In genomic region chr9:65432236-65432635, GRCm38 (mm10) we compare ENCODE assay signal across 9 mouse cellular contexts. TPM values are rescaled to one million over a fixed set of nuclear protein-coding genes. Genes with fewer than 3 reads are reported as not detected.
A peak's percentile ranks its signal among the peaks of the same experiment; 100 is the strongest.
DNase-seq lines count a peak whose midpoint lies in the region; ATAC-seq and TF ChIP-seq lines count a peak whose summit lies in the region.
"Had no signal": no experiment of that assay in that cellular context is flagged by ENCODE, and none has a peak within 500 bp of the region (broad histone marks: within the 10 kb centered on the region; RNA-seq: fewer than 3 reads in every experiment).

No protein-coding gene starts in this region.

- WGBS in midbrain, embryonic 11.5 days = 3% methylated on average over 3 of the region's 3 CpGs
- WGBS in midbrain, embryonic 15.5 days = 2% methylated on average over 3 of the region's 3 CpGs
- 2% methylated on average over 3 of the region's 3 CpGs for WGBS in kidney, adult 2 months
- under 1% methylated on average over 3 of the region's 3 CpGs for WGBS in limb, embryonic 11.5 days

- ATAC-seq in midbrain, embryonic 11.5 days (ENCODE audit: low FRiP score) = no peak
- ATAC-seq in midbrain, embryonic 15.5 days (replicated peaks) = no peak
- ATAC-seq in limb, embryonic 11.5 days (ENCODE audit: insufficient number of reproducible peaks, low FRiP score, low TSS enrichment, low read depth) = no peak

- no peaks in the 10 kb centered on the region for H3K27me3 ChIP-seq in midbrain, embryonic 11.5 days (ENCODE audit: control insufficient read depth, insufficient read depth, low read length)
- no peaks in the 10 kb centered on the region for H3K27me3 ChIP-seq in midbrain, embryonic 15.5 days (replicated peaks)
- H3K27me3 ChIP-seq in kidney, adult 2 months (replicated peaks; ENCODE audit: control insufficient read depth, insufficient read depth, low read length) = no peaks in the 10 kb centered on the region
- no peaks in the 10 kb centered on the region for H3K27me3 ChIP-seq in limb, embryonic 11.5 days (ENCODE audit: control insufficient read depth, insufficient read depth, low read length)
- H3K27me3 ChIP-seq: heart, embryonic 13.5 days had no signal

- H3K36me3 ChIP-seq in midbrain, embryonic 11.5 days (ENCODE audit: control insufficient read depth, insufficient read depth, low read length) = no peaks in the 10 kb centered on the region
- H3K36me3 ChIP-seq in midbrain, embryonic 15.5 days (replicated peaks) = no peaks in the 10 kb centered on the region
- no peaks in the 10 kb centered on the region for H3K36me3 ChIP-seq in kidney, adult 2 months (ENCODE audit: control insufficient read depth, insufficient read depth, low read length)
- H3K36me3 ChIP-seq in limb, embryonic 11.5 days (ENCODE audit: control insufficient read depth, insufficient read depth, low read length) = no peaks in the 10 kb centered on the region
- H3K36me3 ChIP-seq: heart, embryonic 13.5 days had no signal

- peak; percentile 98 for DNase-seq in midbrain, embryonic 11.5 days (ENCODE audit: low spot score, missing footprints)
- DNase-seq in cerebellum, adult 18-20 months = peak; percentile 79 to 80
- DNase-seq in frontal cortex, adult 2 months (ENCODE audit: extremely low spot score in 1 of 2, low spot score in 1 of 2) = peak; percentile 72 to 97
- peak; percentile 92 for DNase-seq in kidney, adult 2 months
- peak; percentile 88 for DNase-seq in limb, embryonic 11.5 days (ENCODE audit: low spot score)
- peak; percentile 75 for DNase-seq in ovary, postnatal 10 days (ENCODE audit: low spot score)
- DNase-seq in thymus, postnatal 0 days (ENCODE audit: low spot score) = peak; percentile 83

- no peaks in the 10 kb centered on the region for H3K9me3 ChIP-seq in midbrain, embryonic 11.5 days (ENCODE audit: control insufficient read depth, low read length)
- no peaks in the 10 kb centered on the region for H3K9me3 ChIP-seq in midbrain, embryonic 15.5 days
- H3K9me3 ChIP-seq in limb, embryonic 11.5 days (ENCODE audit: control insufficient read depth, low read length) = no peaks in the 10 kb centered on the region
- H3K9me3 ChIP-seq: heart, embryonic 13.5 days had no signal

- peak; percentile 92 for TF ChIP-seq CTCF in kidney, adult 2 months (conservative IDR thresholded peaks at IDR 0.05; ENCODE audit: insufficient read depth, insufficient read length, low read depth, low read length)

- no peak for TF ChIP-seq POLR2A in kidney, adult 2 months (IDR thresholded peaks at IDR 0.05; ENCODE audit: low read depth, low read length)

- peaks cover 7% of the 10 kb centered on the region for H3K4me1 ChIP-seq in midbrain, embryonic 11.5 days (ENCODE audit: control insufficient read depth, insufficient read depth, low read length)
- peaks cover 11% of the 10 kb centered on the region for H3K4me1 ChIP-seq in midbrain, embryonic 15.5 days
- peaks cover 7% of the 10 kb centered on the region; the same call in 1 of the 2 replicates for H3K4me1 ChIP-seq in kidney, adult 2 months (ENCODE audit: control insufficient read depth, insufficient read depth, low read length)
- H3K4me1 ChIP-seq in limb, embryonic 11.5 days (ENCODE audit: control insufficient read depth, insufficient read depth, low read length) = 0 out of 2 replicates have a peak, but pooled peaks cover 2% of the 10 kb centered on the region

- no peak overlapping the region for H3K4me2 ChIP-seq in midbrain, embryonic 11.5 days
- no peak overlapping the region for H3K4me2 ChIP-seq in midbrain, embryonic 15.5 days
- no peak overlapping the region for H3K4me2 ChIP-seq in limb, embryonic 11.5 days (ENCODE audit: low read depth, severe bottlenecking)
- H3K4me2 ChIP-seq: heart, embryonic 13.5 days had no signal

- H3K27ac ChIP-seq in midbrain, embryonic 11.5 days (ENCODE audit: low read depth, low read length) = no peak overlapping the region
- H3K27ac ChIP-seq in midbrain, embryonic 15.5 days = no peak overlapping the region
- no peak overlapping the region for H3K27ac ChIP-seq in kidney, adult 2 months (ENCODE audit: insufficient read depth, low read depth, low read length)
- H3K27ac ChIP-seq in limb, embryonic 11.5 days (replicated peaks; ENCODE audit: low read depth, low read length) = no peak overlapping the region
- H3K27ac ChIP-seq: heart, embryonic 13.5 days had no signal

- H3K4me3 ChIP-seq in midbrain, embryonic 11.5 days (ENCODE audit: low read depth, low read length) = no peak overlapping the region
- H3K4me3 ChIP-seq in midbrain, embryonic 15.5 days = no peak overlapping the region
- no peak overlapping the region for H3K4me3 ChIP-seq in kidney, adult 2 months (ENCODE audit: insufficient read depth, low read depth, low read length)
- H3K4me3 ChIP-seq in limb, embryonic 11.5 days (ENCODE audit: low read depth, low read length) = no peak overlapping the region
- H3K4me3 ChIP-seq: heart, embryonic 13.5 days had no signal

- H3K9ac ChIP-seq in midbrain, embryonic 11.5 days (ENCODE audit: low read length) = no peak overlapping the region
- no peak overlapping the region for H3K9ac ChIP-seq in midbrain, embryonic 15.5 days
- no peak overlapping the region for H3K9ac ChIP-seq in limb, embryonic 11.5 days (ENCODE audit: low read length)
- H3K9ac ChIP-seq: heart, embryonic 13.5 days had no signal

RNA-seq across cellular contexts. Expression of gene Mtfmt, which starts 3.3 kb away (rescaled TPM):
- 18.3 and 18.7 TPM in 2 replicates for polyA plus RNA-seq in midbrain, embryonic 11.5 days (2014; fragmentation: Nextera tagmentation; extraction: Ambion mirVana)
- polyA plus RNA-seq in midbrain, embryonic 15.5 days (2015; fragmentation: Nextera tagmentation; extraction: Ambion mirVana) = 21.4 and 24.7 TPM in 2 replicates
- polyA plus RNA-seq in frontal cortex, adult 2 months (2012; rRNA removed) = 19.7 and 20.1 TPM in 2 replicates
- polyA plus RNA-seq in kidney, adult 2 months (2012; rRNA removed) = 11.3 and 11.5 TPM in 2 replicates
- polyA plus RNA-seq in limb, embryonic 11.5 days (2014; fragmentation: Nextera tagmentation; extraction: Ambion mirVana) = 20.1 and 21.1 TPM in 2 replicates
- 19.5 and 23.5 TPM in 2 replicates for polyA plus RNA-seq in thymus, postnatal 0 days (2015; fragmentation: Nextera tagmentation; extraction: Ambion mirVana)

RNA-seq across cellular contexts. Expression of gene Slc51b, which starts 9.5 kb away (rescaled TPM):
- polyA plus RNA-seq in midbrain, embryonic 11.5 days (2014; fragmentation: Nextera tagmentation; extraction: Ambion mirVana) = not detected in 2 replicates
- not detected in 2 replicates for polyA plus RNA-seq in midbrain, embryonic 15.5 days (2015; fragmentation: Nextera tagmentation; extraction: Ambion mirVana)
- polyA plus RNA-seq in frontal cortex, adult 2 months (2012; rRNA removed) = not detected in 2 replicates
- 13.0 and 15.0 TPM in 2 replicates for polyA plus RNA-seq in kidney, adult 2 months (2012; rRNA removed)
- not detected in 2 replicates for polyA plus RNA-seq in limb, embryonic 11.5 days (2014; fragmentation: Nextera tagmentation; extraction: Ambion mirVana)
- 0.21 TPM in 1 of 2 replicates, not detected in the other for polyA plus RNA-seq in thymus, postnatal 0 days (2015; fragmentation: Nextera tagmentation; extraction: Ambion mirVana)
- polyA plus RNA-seq: heart, embryonic 13.5 days had no signal

RNA-seq across cellular contexts. Expression of gene Spg21, which starts 28.5 kb away (rescaled TPM):
- 122 and 125 TPM in 2 replicates for polyA plus RNA-seq in midbrain, embryonic 11.5 days (2014; fragmentation: Nextera tagmentation; extraction: Ambion mirVana)
- 115 and 133 TPM in 2 replicates for polyA plus RNA-seq in midbrain, embryonic 15.5 days (2015; fragmentation: Nextera tagmentation; extraction: Ambion mirVana)
- polyA plus RNA-seq in frontal cortex, adult 2 months (2012; rRNA removed) = 26.9 and 28.9 TPM in 2 replicates
- 32.3 and 34.3 TPM in 2 replicates for polyA plus RNA-seq in kidney, adult 2 months (2012; rRNA removed)
- 114 and 121 TPM in 2 replicates for polyA plus RNA-seq in limb, embryonic 11.5 days (2014; fragmentation: Nextera tagmentation; extraction: Ambion mirVana)
- 105 and 115 TPM in 2 replicates for polyA plus RNA-seq in thymus, postnatal 0 days (2015; fragmentation: Nextera tagmentation; extraction: Ambion mirVana)

RNA-seq across cellular contexts. Expression of gene Rasl12, which starts 33.9 kb away (rescaled TPM):
- 5.6 and 5.9 TPM in 2 replicates for polyA plus RNA-seq in midbrain, embryonic 11.5 days (2014; fragmentation: Nextera tagmentation; extraction: Ambion mirVana)
- 7.3 and 7.4 TPM in 2 replicates for polyA plus RNA-seq in midbrain, embryonic 15.5 days (2015; fragmentation: Nextera tagmentation; extraction: Ambion mirVana)
- polyA plus RNA-seq in frontal cortex, adult 2 months (2012; rRNA removed) = 6.9 and 7.4 TPM in 2 replicates
- 9.5 and 11.3 TPM in 2 replicates for polyA plus RNA-seq in kidney, adult 2 months (2012; rRNA removed)
- polyA plus RNA-seq in limb, embryonic 11.5 days (2014; fragmentation: Nextera tagmentation; extraction: Ambion mirVana) = 7.5 and 9.7 TPM in 2 replicates
- polyA plus RNA-seq in thymus, postnatal 0 days (2015; fragmentation: Nextera tagmentation; extraction: Ambion mirVana) = 2.0 and 2.2 TPM in 2 replicates

RNA-seq across cellular contexts. Expression of gene Kbtbd13, which starts 40.8 kb away (rescaled TPM):
- 0.16 and 0.36 TPM in 2 replicates for polyA plus RNA-seq in midbrain, embryonic 11.5 days (2014; fragmentation: Nextera tagmentation; extraction: Ambion mirVana)
- 0.56 and 0.60 TPM in 2 replicates for polyA plus RNA-seq in midbrain, embryonic 15.5 days (2015; fragmentation: Nextera tagmentation; extraction: Ambion mirVana)
- 0.17 and 0.34 TPM in 2 replicates for polyA plus RNA-seq in frontal cortex, adult 2 months (2012; rRNA removed)
- polyA plus RNA-seq in kidney, adult 2 months (2012; rRNA removed) = 0.68 and 0.75 TPM in 2 replicates
- polyA plus RNA-seq in limb, embryonic 11.5 days (2014; fragmentation: Nextera tagmentation; extraction: Ambion mirVana) = 0.64 and 1.0 TPM in 2 replicates
- 0.37 and 0.55 TPM in 2 replicates for polyA plus RNA-seq in thymus, postnatal 0 days (2015; fragmentation: Nextera tagmentation; extraction: Ambion mirVana)

Comparison
In these comparisons a context has a peak if more than half of its experiments do, and no peak if none do; other contexts are left out.
1. RNA of gene Slc51b, which starts 9.5 kb away (polyA plus RNA-seq): 13.0 to 15.0 TPM in kidney, adult 2 months; 0.21 TPM in thymus, postnatal 0 days, not detected in midbrain, embryonic 15.5 days, not detected in midbrain, embryonic 11.5 days, not detected in frontal cortex, adult 2 months and not detected in limb, embryonic 11.5 days; every median in the first group is over 10 times any median in the second.
2. Peak in every context shown above with its lines, with median percentiles within 50 percentile points of each other: DNase-seq.